Mouse (Mus musculus) urinary bladder, postnatal 10 days (tissue): ENCODE data around the gene Tmem183a.

ENCODE experiments used
- DNase-seq: peaks from one replicate; pipeline ENCODE4 v3.0.0; 2022; ENCODE audit warnings: low spot score

The Tmem183a gene

DNA sequence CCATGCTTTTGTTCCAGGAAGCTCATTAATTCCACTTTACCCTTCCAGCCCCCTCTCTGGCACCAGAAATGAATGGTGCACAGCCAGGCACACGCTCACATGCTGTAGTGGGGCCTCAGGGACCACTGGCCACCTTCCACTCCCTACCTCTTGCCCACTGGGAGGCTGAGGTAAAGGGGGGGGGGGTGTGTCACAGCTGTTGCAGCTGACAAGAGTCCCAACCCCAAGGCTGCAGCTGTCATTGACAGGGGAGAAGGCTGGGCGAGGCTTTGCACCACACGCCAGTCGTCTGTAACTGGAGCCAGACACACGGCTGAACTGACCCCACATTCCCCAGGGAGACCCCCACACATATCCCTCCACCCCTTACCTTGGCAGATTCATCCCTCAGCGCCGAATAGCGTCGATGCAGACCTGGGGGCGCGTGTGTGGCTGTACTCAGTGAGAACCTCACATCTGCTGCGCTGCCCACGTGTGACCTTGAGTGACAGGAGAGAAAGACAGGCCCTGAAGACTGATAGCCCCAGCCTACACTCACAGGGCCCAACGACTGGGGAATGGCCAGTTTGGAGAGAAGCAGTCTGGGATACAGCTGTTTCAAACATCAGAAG, 41.0 kb downstream of the Tmem183a start:
- no peak for DNase-seq

DNA sequence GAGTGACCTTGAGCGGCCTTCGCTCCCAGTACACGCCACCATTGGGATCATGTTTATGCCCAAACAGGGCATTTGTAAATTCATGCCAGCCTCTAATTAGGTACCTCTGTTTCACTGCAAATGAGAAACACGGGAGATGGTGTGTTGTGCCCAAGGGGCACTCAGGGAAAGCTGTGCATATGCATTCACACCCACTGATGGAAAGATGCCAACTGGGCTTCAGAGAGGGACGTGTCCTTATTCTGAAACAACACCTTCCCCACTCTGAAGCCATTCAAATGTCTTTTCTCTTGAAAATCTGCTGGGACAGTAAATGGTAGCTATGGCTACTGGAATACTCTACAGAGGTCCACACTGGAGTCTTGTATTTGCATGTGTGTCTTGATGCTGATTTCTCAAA, 43.5 kb downstream of the Tmem183a start:
- DNase-seq, result no peak

DNA sequence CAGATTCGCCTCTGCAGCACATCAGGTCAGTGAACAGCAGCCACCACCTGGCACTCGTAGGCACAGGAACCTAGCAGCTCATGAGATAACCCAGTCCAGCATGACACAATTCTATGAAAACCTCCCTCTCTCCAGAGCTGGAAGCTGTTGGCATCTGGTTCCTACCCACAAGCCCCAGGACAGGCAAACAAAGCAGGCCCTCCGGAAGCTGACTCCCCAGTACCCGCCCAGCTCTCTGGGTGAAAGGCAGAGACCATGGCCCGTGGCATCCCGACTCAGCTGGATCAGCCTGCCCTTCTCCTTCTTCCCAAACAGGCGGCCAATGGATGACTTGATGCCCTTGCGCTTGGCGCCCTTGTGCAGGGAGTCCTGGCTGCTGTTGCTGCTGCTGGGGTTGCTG, 45.4 kb downstream of the Tmem183a start:
- no peak for DNase-seq

DNA sequence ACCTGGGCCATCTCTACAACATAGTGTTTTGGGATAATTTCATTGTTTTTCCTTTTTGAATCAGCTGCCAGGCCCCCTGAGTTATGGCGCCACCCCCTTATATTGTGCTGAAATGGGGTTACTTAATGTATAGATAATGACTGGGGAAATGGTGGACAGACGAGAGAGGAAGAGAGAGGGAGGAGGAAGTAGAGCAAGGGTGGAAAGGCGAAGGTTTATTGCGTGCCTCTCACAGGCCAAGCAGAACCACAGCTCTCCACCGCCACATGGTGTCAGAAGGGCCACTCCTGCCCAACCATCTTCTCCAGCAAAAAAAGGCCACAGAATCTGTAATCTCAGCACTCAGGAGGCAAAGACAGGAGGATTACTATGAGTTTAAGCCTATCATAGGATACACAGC, 46.6 kb downstream of the Tmem183a start:
- DNase-seq, result no peak

DNA sequence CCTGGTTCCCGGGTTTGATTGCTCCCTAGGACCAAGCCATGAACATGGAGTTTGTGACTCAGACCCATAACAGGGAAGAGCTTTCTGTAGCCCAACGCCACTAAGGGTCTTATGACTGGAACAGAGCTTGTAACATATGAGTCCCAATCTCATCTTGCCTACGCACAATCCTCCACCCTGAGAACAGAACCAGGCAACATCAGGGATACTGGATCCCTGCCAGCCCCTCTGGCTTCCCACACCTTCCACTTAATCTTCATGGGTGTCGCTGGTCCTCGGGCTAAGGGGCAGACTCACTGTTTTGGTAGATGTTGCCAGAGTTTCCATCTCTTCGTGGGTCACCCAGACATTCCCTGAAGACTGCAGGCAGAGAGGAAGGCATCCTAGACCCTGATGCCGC, 50.0 kb downstream of the Tmem183a start:
- no peak for DNase-seq

DNA sequence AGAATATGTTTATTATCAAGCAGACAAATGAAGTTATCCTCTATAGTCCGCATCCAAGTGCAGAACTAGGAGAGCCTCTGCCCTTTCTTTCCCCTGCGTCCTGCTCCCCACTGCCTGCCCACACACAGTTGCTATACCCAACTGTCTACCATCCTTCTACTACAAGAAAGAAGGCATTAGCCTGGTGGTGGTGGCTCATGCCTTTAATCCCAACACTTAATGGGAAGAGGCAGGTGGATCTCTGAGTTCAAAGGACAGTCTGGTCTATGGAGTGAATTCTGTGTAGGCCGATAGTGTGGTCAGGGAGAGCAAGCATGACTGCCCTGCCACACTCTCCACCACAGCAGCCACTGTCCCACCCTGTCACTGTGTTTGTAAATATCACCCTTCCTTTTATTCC, 51.0 kb downstream of the Tmem183a start:
- DNase-seq, result no peak

DNA sequence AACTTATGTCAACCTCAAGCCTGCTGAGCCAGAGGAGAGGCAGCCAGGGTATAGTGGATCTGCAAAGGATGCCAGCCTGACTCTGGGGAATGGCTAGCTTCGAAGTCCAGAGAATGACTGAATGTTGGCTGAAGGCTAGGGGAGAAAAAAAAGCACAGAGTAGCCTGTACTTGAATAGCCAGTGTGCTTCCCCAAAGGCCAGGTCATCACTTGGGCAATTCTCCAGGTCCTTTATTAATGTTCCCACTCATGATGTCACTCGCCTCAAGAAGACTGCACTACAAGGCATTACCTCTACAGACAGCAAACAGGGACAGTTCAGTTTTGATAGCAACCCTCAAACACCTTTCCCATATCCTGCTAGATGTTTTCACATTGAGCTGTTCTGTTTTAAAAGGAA, 51.5 kb downstream of the Tmem183a start:
- DNase-seq, result no peak

DNA sequence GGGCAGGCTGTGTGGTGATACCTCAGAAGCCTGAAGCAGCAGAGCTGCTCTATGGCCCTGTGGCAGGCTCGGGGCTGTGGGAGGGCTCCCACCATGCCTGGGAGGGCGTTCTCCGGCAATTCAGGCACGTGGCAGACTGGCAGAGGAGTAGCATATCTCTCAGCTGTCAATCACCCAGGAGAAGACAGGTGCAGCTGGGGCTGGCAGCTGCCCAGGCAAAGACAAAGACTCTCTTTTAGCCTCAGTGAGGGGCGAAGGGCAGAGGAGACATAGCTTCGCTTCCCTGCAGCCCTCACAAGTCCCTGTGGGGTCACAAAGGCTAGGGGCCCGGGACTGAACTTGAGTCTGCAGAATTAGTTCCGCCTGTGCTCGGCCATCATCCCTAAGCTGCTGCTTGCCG, 54.4 kb downstream of the Tmem183a start:
- DNase-seq, result no peak

DNA sequence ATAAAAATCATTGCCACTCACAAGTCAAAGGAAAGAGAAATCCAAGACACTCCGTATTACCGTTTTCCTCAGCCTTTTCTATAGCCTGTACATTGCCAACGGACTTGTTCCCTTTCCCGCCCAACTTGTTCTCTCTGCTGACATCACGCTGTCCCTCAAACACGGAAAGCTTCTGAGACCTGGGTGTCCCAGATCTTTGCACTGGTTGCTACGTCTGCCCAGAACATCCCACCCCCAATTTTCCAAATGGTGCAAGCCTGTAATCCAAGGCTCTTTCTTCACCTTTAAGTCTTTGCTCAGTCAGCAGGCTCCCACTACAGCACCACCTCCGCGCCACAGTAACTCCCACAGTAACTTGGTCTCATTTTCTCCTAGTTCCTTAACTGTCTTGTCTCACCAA, 56.8 kb downstream of the Tmem183a start:
- DNase-seq, result no peak

DNA sequence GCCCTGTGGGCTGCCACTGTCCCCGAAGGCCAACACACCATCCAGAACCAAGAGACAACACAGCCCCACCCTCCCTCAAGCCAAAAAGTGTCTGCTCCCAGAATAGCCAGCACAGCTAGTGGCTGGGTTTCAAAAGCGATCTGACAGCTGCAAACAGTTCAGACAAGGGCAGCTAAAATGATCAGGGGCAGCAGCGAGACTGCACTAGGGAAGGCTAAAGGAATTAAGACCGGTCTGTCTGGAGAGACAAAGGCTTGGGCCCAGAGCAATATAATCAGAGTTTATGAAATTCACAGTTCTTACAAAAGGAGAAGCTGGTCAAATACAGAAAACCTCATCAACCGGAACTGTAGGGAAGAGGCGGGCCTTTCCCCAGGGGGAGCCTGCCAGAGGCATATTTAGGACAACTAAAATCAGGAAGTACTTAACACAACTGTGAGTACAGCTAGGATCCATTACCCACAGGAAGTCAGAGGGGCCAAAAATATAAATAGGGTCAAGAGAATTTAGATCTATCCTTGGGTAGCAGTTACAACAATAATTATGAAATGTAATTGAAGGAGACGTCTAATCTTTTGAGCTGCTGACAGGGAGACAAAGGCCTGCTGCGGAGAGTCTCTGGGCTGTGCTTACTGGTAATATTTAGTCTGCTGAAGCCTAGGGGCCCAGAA, 59.1 kb downstream of the Tmem183a start:
- no peak for DNase-seq

DNA sequence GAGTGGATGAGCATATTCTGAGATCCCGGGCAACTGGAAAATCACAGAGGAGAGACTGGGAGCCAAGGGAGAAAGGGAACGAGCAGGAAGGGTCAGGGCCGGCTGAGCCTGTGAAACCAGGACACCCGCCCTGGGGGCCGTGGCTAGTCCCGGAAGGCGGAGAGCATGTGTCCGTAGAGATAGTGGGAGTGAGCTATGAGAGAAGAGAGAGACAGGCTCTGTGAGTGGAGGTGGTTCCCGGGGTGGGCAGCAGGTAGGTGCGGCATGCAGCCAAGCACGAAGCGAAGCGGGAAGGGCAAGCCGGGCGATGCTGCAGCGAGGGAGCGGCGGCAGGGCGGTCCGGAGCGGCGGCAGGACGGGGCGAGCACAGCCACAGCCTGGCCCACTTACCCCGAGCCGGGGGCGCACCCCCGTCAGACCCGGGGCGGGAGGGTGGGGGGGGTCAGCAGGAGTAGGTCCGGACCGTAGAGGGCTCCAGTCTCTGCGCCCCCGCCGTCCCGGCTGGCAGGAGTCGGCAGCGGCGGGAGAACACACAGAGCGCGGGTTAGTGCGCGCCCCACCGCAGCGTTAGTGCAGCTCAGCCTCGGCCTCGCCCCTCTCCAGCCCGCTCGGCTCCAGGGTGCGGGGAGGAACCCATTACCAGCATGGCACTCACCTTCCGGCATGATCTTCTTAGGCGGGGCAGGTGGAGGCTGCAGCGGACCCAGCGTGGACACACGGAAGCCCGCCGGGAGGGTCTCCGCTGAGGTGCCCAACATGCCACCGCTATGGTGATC, 63.0 kb downstream of the Tmem183a start:
- DNase-seq, result no peak

DNA sequence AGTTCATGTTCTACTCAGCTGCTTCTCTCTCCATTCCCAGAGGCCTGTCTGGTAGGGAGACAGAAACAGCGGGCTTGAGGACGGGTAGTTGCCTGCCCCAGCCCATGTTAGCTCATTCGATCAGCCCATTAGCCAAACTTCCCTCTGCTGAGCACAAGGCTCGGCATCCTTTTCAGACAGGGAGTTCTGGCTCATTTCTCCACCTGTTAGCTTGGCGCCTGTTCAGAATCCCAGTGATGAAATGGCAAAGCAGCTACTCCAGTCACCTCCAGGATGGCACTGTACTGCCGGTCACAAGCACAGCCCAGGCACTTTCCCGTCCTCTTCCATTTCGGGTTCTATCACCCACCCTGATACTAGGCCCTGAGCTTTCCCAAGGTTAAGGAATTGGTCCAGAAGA, 64.5 kb downstream of the Tmem183a start:
- DNase-seq, result no peak
